Mouse (Mus musculus) urinary bladder, postnatal 14 days (tissue): ENCODE results near the gene Plxna2.

Experiments
- DNase-seq: peaks from one replicate; pipeline ENCODE4 v3.0.0; 2021; ENCODE audit warnings: low spot score

Gene Plxna2

GRCm38 (mm10) chr1:194660426-194661119 is 42.6 kb downstream of the Plxna2 start:
- DNase-seq, result peak; percentile 72

- DNase-seq, result no peak
Measured at GRCm38 (mm10) chr1:194663021-194663420, 45.0 kb downstream of the Plxna2 start.

GRCm38 (mm10) chr1:194665715-194666114 is 47.7 kb downstream of the Plxna2 start:
- no peak for DNase-seq

- DNase-seq, result no peak
Measured at GRCm38 (mm10) chr1:194671783-194672524, 53.9 kb downstream of the Plxna2 start.

GRCm38 (mm10) chr1:194672525-194672894 is 54.5 kb downstream of the Plxna2 start:
- DNase-seq, result no peak

- no peak for DNase-seq
Measured at GRCm38 (mm10) chr1:194673229-194673628, 55.2 kb downstream of the Plxna2 start.

GRCm38 (mm10) chr1:194675106-194675890 is 57.3 kb downstream of the Plxna2 start:
- no peak for DNase-seq

GRCm38 (mm10) chr1:194675891-194676200 is 57.8 kb downstream of the Plxna2 start:
- DNase-seq, result peak; percentile 61

- DNase-seq, result no peak
Measured at GRCm38 (mm10) chr1:194677878-194678277, 59.9 kb downstream of the Plxna2 start.

GRCm38 (mm10) chr1:194679147-194679546 is 61.1 kb downstream of the Plxna2 start:
- DNase-seq, result no peak

GRCm38 (mm10) chr1:194680136-194680535 is 62.1 kb downstream of the Plxna2 start:
- no peak for DNase-seq

GRCm38 (mm10) chr1:194682021-194682420 is 64.0 kb downstream of the Plxna2 start:
- no peak for DNase-seq

GRCm38 (mm10) chr1:194683132-194683531 is 65.1 kb downstream of the Plxna2 start:
- peak; percentile 35 for DNase-seq

GRCm38 (mm10) chr1:194685896-194686295 is 67.9 kb downstream of the Plxna2 start:
- no peak for DNase-seq

GRCm38 (mm10) chr1:194687746-194688145 is 69.7 kb downstream of the Plxna2 start:
- DNase-seq, result no peak

GRCm38 (mm10) chr1:194688161-194688560 is 70.1 kb downstream of the Plxna2 start:
- DNase-seq, result no peak

GRCm38 (mm10) chr1:194693063-194693462 is 75.0 kb downstream of the Plxna2 start:
- DNase-seq, result no peak

GRCm38 (mm10) chr1:194693488-194693887 is 75.5 kb downstream of the Plxna2 start:
- no peak for DNase-seq

- DNase-seq, result no peak
Measured at GRCm38 (mm10) chr1:194694805-194695204, 76.8 kb downstream of the Plxna2 start.

GRCm38 (mm10) chr1:194697439-194697838 is 79.4 kb downstream of the Plxna2 start:
- DNase-seq, result no peak

GRCm38 (mm10) chr1:194699321-194699720 is 81.3 kb downstream of the Plxna2 start:
- DNase-seq, result no peak

GRCm38 (mm10) chr1:194703235-194703634 is 85.2 kb downstream of the Plxna2 start:
- DNase-seq, result no peak
